Mouse (Mus musculus) liver, postnatal 0 days (tissue): Measurements from ENCODE around the gene Arhgap29. TPM values are rescaled to one million over a fixed set of nuclear protein-coding genes. Genes with fewer than 3 reads are reported as not detected.
A peak's percentile ranks its signal among the peaks of the same experiment; 100 is the strongest.

Experiments
- ATAC-seq: fragments of 200-750 bp; cut with Nextera tagmentation; 2 replicates; pipeline ENCODE4 v1.8.0; 2017; ENCODE audit warnings: mild to moderate bottlenecking, moderate library complexity
- DNase-seq: peaks from one replicate; pipeline ENCODE4 v3.0.0-alpha.2; 2016
- H3K27ac ChIP-seq: fragments of 300-500 bp; sonication (generic); 2 replicates; pipeline ENCODE4 v1.5.1; 2014; ENCODE audit warnings: antibody characterized with exemption, moderate library complexity, mild to moderate bottlenecking, low read depth
- H3K27me3 ChIP-seq: fragments of 300-500 bp; sonication (generic); 2 replicates; pipeline ENCODE4 v1.6.1; 2014; ENCODE audit warnings: low read length, control low read depth, mixed read lengths; ENCODE audit not compliant: insufficient read depth
- H3K36me3 ChIP-seq: fragments of 300-500 bp; sonication (generic); replicated peaks from 2 replicates; pipeline ENCODE4 v1.6.1; 2014; ENCODE audit warnings: mild to moderate bottlenecking, control low read depth, low read length, moderate library complexity, mixed read lengths; ENCODE audit not compliant: insufficient read depth
- H3K4me1 ChIP-seq: fragments of 300-500 bp; sonication (generic); 2 replicates; pipeline ENCODE4 v1.6.1; 2014; ENCODE audit warnings: antibody characterized with exemption, mild to moderate bottlenecking, control low read depth; ENCODE audit not compliant: insufficient read depth
- H3K4me2 ChIP-seq: fragments of 300-500 bp; sonication (generic); 2 replicates; pipeline ENCODE4 v1.6.1; 2014; ENCODE audit warnings: low read depth, mild to moderate bottlenecking, low read length, moderate library complexity, mixed read lengths
- H3K4me3 ChIP-seq: fragments of 300-500 bp; sonication (generic); 2 replicates; pipeline ENCODE4 v1.5.1; 2014; ENCODE audit warnings: low read depth, low read length
- H3K9ac ChIP-seq: fragments of 300-500 bp; sonication (generic); replicated peaks from 2 replicates; pipeline ENCODE4 v1.6.1; 2014; ENCODE audit warnings: mild to moderate bottlenecking, moderate library complexity
- H3K9me3 ChIP-seq: fragments of 300-500 bp; sonication (generic); 2 replicates; pipeline ENCODE4 v1.6.1; 2016; ENCODE audit warnings: mild to moderate bottlenecking, control low read depth, low read length, mixed read lengths
- CTCF ChIP-seq: sonication (generic); IDR thresholded peaks from 2 replicates; pipeline ENCODE4 v1.5.1; 2016; ENCODE audit warnings: antibody characterized with exemption, low read depth
- EP300 ChIP-seq: IDR thresholded peaks from 2 replicates; pipeline ENCODE4 v1.6.1; 2016; ENCODE audit warnings: antibody characterized with exemption, low read depth, mild to moderate bottlenecking
- WGBS: fragments of 180-500 bp; shearing (Covaris S2); extraction: QIAGEN DNeasy Blood & Tissue Kit; methylation state at CpG from one replicate; pipeline ENCODE4 v1.1.7; 2014; ENCODE audit not compliant: insufficient replicate concordance; 5-methylcytosine and 5-hydroxymethylcytosine counted together
- polyA plus RNA-seq: library from polyadenylated mRNA; unstranded; fragments of >200 nt; fragmentation: Nextera tagmentation; extraction: Ambion mirVana; gene quantifications from 2 replicates; pipeline ENCODE4 v1.2.1, GENCODE M21; 2015

The Arhgap29 gene
- polyA plus RNA-seq, 1 experiment from 2014 or later, result 10.4 TPM

GRCm38 (mm10) chr3:121950139-121950538, 2.2 kb upstream of the Arhgap29 start:
- H3K9me3 ChIP-seq, result no peaks in the 10 kb centered on the region
- H3K4me2 ChIP-seq, result no peak overlapping the region
- no peaks in the 10 kb centered on the region for H3K36me3 ChIP-seq
- 66% methylated on average over 6 of the region's 6 CpGs for WGBS
- no peak overlapping the region for H3K27ac ChIP-seq
- TF ChIP-seq EP300, result no peak
- no peak for TF ChIP-seq CTCF
- no peak overlapping the region for H3K4me3 ChIP-seq
- H3K27me3 ChIP-seq, result peaks cover 6% of the 10 kb centered on the region
- DNase-seq, result no peak
- H3K9ac ChIP-seq, result no peak overlapping the region
- ATAC-seq, result no peak
- H3K4me1 ChIP-seq, result 0 out of 2 replicates have a peak, but pooled peaks cover 5% of the 10 kb centered on the region

DNA sequence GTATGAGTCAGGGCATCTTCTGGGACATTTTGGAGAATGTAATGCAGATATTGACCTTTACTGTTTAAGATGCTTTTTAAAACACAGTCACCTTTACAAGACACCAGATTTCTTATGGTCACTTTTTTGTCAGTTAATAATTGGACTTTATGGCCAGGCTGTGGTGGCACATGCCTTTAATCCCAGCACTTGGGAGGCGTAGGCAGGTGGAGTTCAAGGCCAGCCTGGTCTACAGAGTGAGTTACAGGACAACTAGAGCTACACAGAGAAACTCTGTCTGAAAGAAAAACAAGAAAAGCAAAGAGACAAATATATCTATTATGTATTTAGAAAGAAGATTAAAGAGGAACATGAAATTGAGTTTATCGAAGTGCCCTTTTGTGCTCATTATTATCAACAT, 1.2 kb upstream of the Arhgap29 start:
- H3K4me3 ChIP-seq, result no peak overlapping the region
- TF ChIP-seq CTCF (no peak), EP300 (no peak)
- 0 out of 2 replicates have a peak, but pooled peaks cover 5% of the 10 kb centered on the region for H3K4me1 ChIP-seq
- peaks cover 6% of the 10 kb centered on the region for H3K27me3 ChIP-seq
- ATAC-seq (no peak), DNase-seq (no peak)
- H3K9ac ChIP-seq, result no peak overlapping the region
- 65% methylated on average over 2 of the region's 2 CpGs for WGBS
- no peak overlapping the region for H3K27ac ChIP-seq
- no peaks in the 10 kb centered on the region for H3K9me3 ChIP-seq
- no peak overlapping the region for H3K4me2 ChIP-seq
- H3K36me3 ChIP-seq, result no peaks in the 10 kb centered on the region

DNA sequence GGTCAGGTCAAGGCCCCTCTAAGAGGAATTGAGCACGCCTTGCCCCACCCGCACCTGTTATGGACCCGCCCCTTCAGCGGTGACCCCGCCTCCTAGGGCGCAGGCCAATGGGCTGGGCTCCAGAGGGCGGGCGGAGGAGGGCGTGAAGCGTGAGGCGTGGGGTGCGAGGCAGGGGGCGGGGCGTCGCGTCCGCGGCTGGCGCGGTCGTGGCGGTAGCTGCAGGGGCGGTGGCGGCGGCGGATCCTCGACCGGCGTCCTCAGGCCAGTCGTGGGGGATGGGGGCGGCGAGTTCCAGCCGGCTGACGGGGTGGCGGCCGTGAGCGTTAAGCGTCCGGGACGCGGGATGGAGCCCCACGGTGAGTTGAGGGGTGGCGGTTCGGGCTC, 700 bp downstream of the Arhgap29 start:
- no peaks in the 10 kb centered on the region for H3K9me3 ChIP-seq
- peak overlapping the region; percentile 73 for H3K4me3 ChIP-seq
- peak overlapping the region; percentile 78 for H3K9ac ChIP-seq
- 1% methylated on average over 35 of the region's 44 CpGs for WGBS
- no peaks in the 10 kb centered on the region for H3K36me3 ChIP-seq
- H3K4me1 ChIP-seq, result 0 out of 2 replicates have a peak, but pooled peaks cover 2% of the 10 kb centered on the region
- TF ChIP-seq CTCF, result no peak
- no peak for TF ChIP-seq EP300
- ATAC-seq (peak; percentile 98), DNase-seq (peak; percentile 92)
- H3K4me2 ChIP-seq, result peak overlapping the region; percentile 69
- H3K27me3 ChIP-seq, result peaks cover 6% of the 10 kb centered on the region
- H3K27ac ChIP-seq, result peak overlapping the region; percentile 80

DNA sequence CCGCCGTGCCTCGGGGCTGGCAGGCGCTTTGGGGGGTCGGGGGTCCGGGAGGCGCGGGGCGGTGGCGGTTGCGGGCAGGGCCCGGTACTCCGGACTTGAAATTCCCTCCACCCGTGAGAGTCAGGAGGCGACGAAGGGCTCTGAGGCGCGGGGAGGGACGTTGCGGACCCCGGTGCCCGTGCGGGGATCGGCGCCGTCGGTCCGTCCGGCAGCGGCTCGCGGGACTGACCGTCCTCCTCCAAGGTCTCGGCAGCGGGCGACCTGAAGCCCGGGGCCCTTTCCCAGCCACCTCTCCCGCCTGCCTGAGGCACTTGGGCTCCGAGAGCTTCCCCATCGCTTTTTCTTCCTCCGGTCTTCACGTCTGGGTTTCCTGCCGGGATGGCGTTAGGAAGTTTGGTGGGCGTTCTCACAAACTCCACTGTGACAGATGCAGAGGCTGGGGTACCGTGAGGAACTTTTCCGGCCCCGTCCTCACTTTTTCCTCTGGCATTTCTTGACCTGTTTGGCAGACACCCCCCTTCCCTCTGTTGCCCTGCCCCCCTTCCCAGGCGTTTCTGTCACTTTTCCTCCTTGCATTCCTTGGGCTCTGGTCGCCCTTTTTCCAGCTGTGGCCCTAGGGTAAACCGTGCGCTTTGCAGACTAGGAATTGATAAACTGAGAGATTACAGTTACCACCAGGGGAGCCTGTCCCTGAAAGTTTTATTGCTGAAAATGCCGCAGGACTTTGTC, 1.3 kb downstream of the Arhgap29 start:
- H3K4me2 ChIP-seq, result peak overlapping the region; percentile 69
- no peaks in the 10 kb centered on the region for H3K9me3 ChIP-seq
- no peaks in the 10 kb centered on the region for H3K36me3 ChIP-seq
- peak overlapping the region; percentile 78 for H3K9ac ChIP-seq
- ATAC-seq, result peak; percentile 43
- DNase-seq, result no peak
- peak overlapping the region; percentile 80 for H3K27ac ChIP-seq
- 0 out of 2 replicates have a peak, but pooled peaks have one; percentile 13 for TF ChIP-seq CTCF
- TF ChIP-seq EP300, result no peak
- WGBS, result 2% methylated on average over 43 of the region's 53 CpGs
- H3K4me3 ChIP-seq, result peak overlapping the region; percentile 73
- H3K4me1 ChIP-seq, result 0 out of 2 replicates have a peak, but pooled peaks cover 2% of the 10 kb centered on the region
- H3K27me3 ChIP-seq, result peaks cover 6% of the 10 kb centered on the region

- DNase-seq (no peak), ATAC-seq (no peak)
- H3K27ac ChIP-seq, result no peak overlapping the region
- TF ChIP-seq CTCF, result no peak
- no peak for TF ChIP-seq EP300
- H3K9me3 ChIP-seq, result no peaks in the 10 kb centered on the region
- H3K4me3 ChIP-seq, result peak overlapping the region; percentile 73
- 52% methylated on average over 2 of the region's 2 CpGs for WGBS
- 0 out of 2 replicates have a peak, but pooled peaks cover 2% of the 10 kb centered on the region for H3K4me1 ChIP-seq
- H3K4me2 ChIP-seq, result peak overlapping the region; percentile 69
- peaks cover 6% of the 10 kb centered on the region for H3K27me3 ChIP-seq
- no peak overlapping the region for H3K9ac ChIP-seq
- no peaks in the 10 kb centered on the region for H3K36me3 ChIP-seq
Observed at GRCm38 (mm10) chr3:121954421-121954820, 2.1 kb downstream of the Arhgap29 start.

DNA sequence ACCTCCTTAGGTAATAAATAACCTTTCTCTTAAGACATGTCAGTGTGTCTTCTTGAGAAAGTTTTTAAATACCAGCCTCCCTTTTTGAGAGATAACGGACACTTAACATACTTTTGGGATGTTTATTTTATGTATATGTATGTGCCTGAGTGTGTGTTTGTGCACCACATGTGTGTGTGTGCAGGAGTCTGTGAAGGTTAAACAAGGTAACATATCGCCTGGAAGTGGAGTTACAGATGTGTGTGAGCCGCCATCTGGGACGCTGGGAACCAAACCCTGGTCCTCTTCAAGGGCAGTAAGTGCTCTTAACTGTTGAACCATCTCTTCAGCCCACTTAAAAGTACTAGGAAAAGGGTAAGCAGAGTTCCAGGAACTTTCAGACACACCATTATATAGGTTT, 3.2 kb downstream of the Arhgap29 start:
- Histone ChIP-seq H3K9ac (no peak overlapping the region), H3K4me1 (0 out of 2 replicates have a peak, but pooled peaks cover 2% of the 10 kb centered on the region), H3K27me3 (peaks cover 6% of the 10 kb centered on the region), H3K36me3 (no peaks in the 10 kb centered on the region), H3K9me3 (no peaks in the 10 kb centered on the region), H3K4me3 (no peak overlapping the region), H3K4me2 (no peak overlapping the region), H3K27ac (no peak overlapping the region)
- TF ChIP-seq CTCF (no peak), EP300 (no peak)
- 82% methylated on average over 4 of the region's 4 CpGs for WGBS
- ATAC-seq, result no peak
- DNase-seq, result no peak
